Mouse (Mus musculus): Measurements from ENCODE around the gene Ppcdc.

DNA sequence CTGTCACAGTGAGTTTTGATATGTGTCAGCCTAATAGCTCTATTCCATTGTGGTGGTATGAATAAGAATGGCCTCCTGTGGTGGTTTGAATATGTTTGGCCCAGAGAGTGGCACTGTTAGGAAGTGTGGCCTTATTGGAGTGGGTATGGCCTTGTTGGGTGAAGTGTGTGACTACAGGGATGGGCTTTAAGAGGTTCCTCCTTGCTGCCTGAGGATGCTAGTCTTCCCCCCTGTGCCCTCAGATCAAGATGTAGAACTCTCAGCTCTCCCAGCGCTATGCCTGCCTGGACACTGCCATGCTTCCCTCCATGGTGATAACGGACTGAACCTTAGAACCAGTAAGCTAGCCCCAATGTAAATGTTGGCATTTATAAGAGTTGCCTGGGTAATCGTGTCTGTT, 78.9 kb downstream of the Ppcdc start:
- no peak for TF ChIP-seq CTCF (IDR thresholded peaks at IDR 0.05; ENCODE audit: low read depth)
- TF ChIP-seq EP300 (IDR thresholded peaks at IDR 0.05; ENCODE audit: low read depth): no peak
